Mouse (Mus musculus): Measurements from ENCODE around the gene B3gnt2. TPM values are rescaled to one million over a fixed set of nuclear protein-coding genes. Genes with fewer than 3 reads are reported as not detected.

The B3gnt2 gene
- polyA plus RNA-seq, 1 experiment from 2014 or later, result 2.9 TPM

- ATAC-seq (replicated peaks; ENCODE audit: insufficient number of reproducible peaks, low FRiP score, low TSS enrichment), result no peak
- no peaks in the 10 kb centered on the region for H3K27me3 ChIP-seq (ENCODE audit: control insufficient read depth, insufficient read depth, low read length)
- H3K4me2 ChIP-seq, result no peak overlapping the region
These were observed 35.2 kb downstream of the B3gnt2 start for GRCm38 (mm10) chr11:22825548-22825947.

GRCm38 (mm10) chr11:22824049-22824705 is 36.6 kb downstream of the B3gnt2 start:
- no peak overlapping the region for H3K27ac ChIP-seq (ENCODE audit: low read depth, low read length)
- H3K9me3 ChIP-seq (replicated peaks; ENCODE audit: control insufficient read depth, low read length), result no peaks in the 10 kb centered on the region
- no peaks in the 10 kb centered on the region for H3K36me3 ChIP-seq (ENCODE audit: control insufficient read depth, insufficient read depth, low read length)
- no peak overlapping the region for H3K4me3 ChIP-seq (ENCODE audit: low read depth, low read length)
- no peak overlapping the region for H3K9ac ChIP-seq (ENCODE audit: low read depth, low read length)
- H3K4me1 ChIP-seq (ENCODE audit: control insufficient read depth, insufficient read depth, low read length), result no peaks in the 10 kb centered on the region
- H3K4me2 ChIP-seq, result no peak overlapping the region
- H3K27me3 ChIP-seq (ENCODE audit: control insufficient read depth, insufficient read depth, low read length), result no peaks in the 10 kb centered on the region
- no peak for ATAC-seq (replicated peaks; ENCODE audit: insufficient number of reproducible peaks, low FRiP score, low TSS enrichment)
- WGBS (ENCODE audit: insufficient replicate concordance), result 63% methylated on average over 9 of the region's 9 CpGs

More at GRCm38 (mm10) chr11:22825548-22825947, 35.2 kb downstream of the B3gnt2 start:
- no peak overlapping the region for H3K4me3 ChIP-seq (ENCODE audit: low read depth, low read length)
- peaks cover 6% of the 10 kb centered on the region for H3K4me1 ChIP-seq (ENCODE audit: control insufficient read depth, insufficient read depth, low read length)
- H3K27ac ChIP-seq (ENCODE audit: low read depth, low read length), result no peak overlapping the region
- H3K9me3 ChIP-seq (replicated peaks; ENCODE audit: control insufficient read depth, low read length), result no peaks in the 10 kb centered on the region
- H3K36me3 ChIP-seq (ENCODE audit: control insufficient read depth, insufficient read depth, low read length), result no peaks in the 10 kb centered on the region
- no peak overlapping the region for H3K9ac ChIP-seq (ENCODE audit: low read depth, low read length)
- WGBS (ENCODE audit: insufficient replicate concordance), result 79% methylated on average over 1 of the region's 1 CpGs

- ATAC-seq (replicated peaks; ENCODE audit: insufficient number of reproducible peaks, low FRiP score, low TSS enrichment), result no peak
- H3K27ac ChIP-seq (ENCODE audit: low read depth, low read length), result no peak overlapping the region
- H3K9ac ChIP-seq (ENCODE audit: low read depth, low read length), result no peak overlapping the region
- no peaks in the 10 kb centered on the region for H3K27me3 ChIP-seq (ENCODE audit: control insufficient read depth, insufficient read depth, low read length)
- H3K4me3 ChIP-seq (ENCODE audit: low read depth, low read length), result no peak overlapping the region
- no peaks in the 10 kb centered on the region for H3K36me3 ChIP-seq (ENCODE audit: control insufficient read depth, insufficient read depth, low read length)
- H3K9me3 ChIP-seq (replicated peaks; ENCODE audit: control insufficient read depth, low read length), result no peaks in the 10 kb centered on the region
- no peak overlapping the region for H3K4me2 ChIP-seq
- H3K4me1 ChIP-seq (ENCODE audit: control insufficient read depth, insufficient read depth, low read length), result no peaks in the 10 kb centered on the region
- WGBS (ENCODE audit: insufficient replicate concordance), result 81% methylated on average over 3 of the region's 3 CpGs
These were observed 39.5 kb downstream of the B3gnt2 start for GRCm38 (mm10) chr11:22821243-22821642.

- H3K27ac ChIP-seq (ENCODE audit: low read depth, low read length), result no peak overlapping the region
- H3K4me2 ChIP-seq, result no peak overlapping the region
- 71% methylated on average over 5 of the region's 5 CpGs for WGBS (ENCODE audit: insufficient replicate concordance)
- no peaks in the 10 kb centered on the region for H3K9me3 ChIP-seq (replicated peaks; ENCODE audit: control insufficient read depth, low read length)
- 0 out of 2 replicates have a peak, but pooled peaks cover 2% of the 10 kb centered on the region for H3K4me1 ChIP-seq (ENCODE audit: control insufficient read depth, insufficient read depth, low read length)
- no peak overlapping the region for H3K4me3 ChIP-seq (ENCODE audit: low read depth, low read length)
- H3K9ac ChIP-seq (ENCODE audit: low read depth, low read length), result no peak overlapping the region
- H3K36me3 ChIP-seq (ENCODE audit: control insufficient read depth, insufficient read depth, low read length), result no peaks in the 10 kb centered on the region
- H3K27me3 ChIP-seq (ENCODE audit: control insufficient read depth, insufficient read depth, low read length), result no peaks in the 10 kb centered on the region
- no peak for ATAC-seq (replicated peaks; ENCODE audit: insufficient number of reproducible peaks, low FRiP score, low TSS enrichment)
These were observed 42.4 kb downstream of the B3gnt2 start for GRCm38 (mm10) chr11:22818371-22818770.

GRCm38 (mm10) chr11:22815877-22816276 is 44.9 kb downstream of the B3gnt2 start:
- no peaks in the 10 kb centered on the region for H3K36me3 ChIP-seq (ENCODE audit: control insufficient read depth, insufficient read depth, low read length)
- WGBS (ENCODE audit: insufficient replicate concordance), result 81% methylated on average over 7 of the region's 7 CpGs
- H3K27ac ChIP-seq (ENCODE audit: low read depth, low read length), result no peak overlapping the region
- H3K4me2 ChIP-seq, result no peak overlapping the region
- no peaks in the 10 kb centered on the region for H3K9me3 ChIP-seq (replicated peaks; ENCODE audit: control insufficient read depth, low read length)
- no peak for ATAC-seq (replicated peaks; ENCODE audit: insufficient number of reproducible peaks, low FRiP score, low TSS enrichment)
- H3K27me3 ChIP-seq (ENCODE audit: control insufficient read depth, insufficient read depth, low read length), result no peaks in the 10 kb centered on the region
- H3K9ac ChIP-seq (ENCODE audit: low read depth, low read length), result no peak overlapping the region
- H3K4me1 ChIP-seq (ENCODE audit: control insufficient read depth, insufficient read depth, low read length), result 0 out of 2 replicates have a peak, but pooled peaks cover 2% of the 10 kb centered on the region
- no peak overlapping the region for H3K4me3 ChIP-seq (ENCODE audit: low read depth, low read length)

GRCm38 (mm10) chr11:22815143-22815542 is 45.6 kb downstream of the B3gnt2 start:
- Histone ChIP-seq H3K9me3 (replicated peaks; ENCODE audit: control insufficient read depth, low read length) (no peaks in the 10 kb centered on the region), H3K9ac (ENCODE audit: low read depth, low read length) (no peak overlapping the region), H3K27ac (ENCODE audit: low read depth, low read length) (no peak overlapping the region), H3K4me2 (no peak overlapping the region), H3K4me1 (ENCODE audit: control insufficient read depth, insufficient read depth, low read length) (0 out of 2 replicates have a peak, but pooled peaks cover 2% of the 10 kb centered on the region), H3K36me3 (ENCODE audit: control insufficient read depth, insufficient read depth, low read length) (no peaks in the 10 kb centered on the region), H3K27me3 (ENCODE audit: control insufficient read depth, insufficient read depth, low read length) (no peaks in the 10 kb centered on the region), H3K4me3 (ENCODE audit: low read depth, low read length) (no peak overlapping the region)
- ATAC-seq (replicated peaks; ENCODE audit: insufficient number of reproducible peaks, low FRiP score, low TSS enrichment), result no peak

GRCm38 (mm10) chr11:22813921-22814704 is 46.6 kb downstream of the B3gnt2 start:
- ATAC-seq (replicated peaks; ENCODE audit: insufficient number of reproducible peaks, low FRiP score, low TSS enrichment), result no peak; the same call in 1 of the 2 replicates
- no peak overlapping the region for H3K9ac ChIP-seq (ENCODE audit: low read depth, low read length)
- 62% methylated on average over 5 of the region's 5 CpGs for whole genome bisulfite sequencing (ENCODE audit: insufficient replicate concordance)
- no peaks in the 10 kb centered on the region for H3K9me3 ChIP-seq (replicated peaks; ENCODE audit: control insufficient read depth, low read length)
- H3K4me1 ChIP-seq (ENCODE audit: control insufficient read depth, insufficient read depth, low read length), result 0 out of 2 replicates have a peak, but pooled peaks cover 2% of the 10 kb centered on the region
- H3K27me3 ChIP-seq (ENCODE audit: control insufficient read depth, insufficient read depth, low read length), result no peaks in the 10 kb centered on the region
- no peak overlapping the region for H3K27ac ChIP-seq (ENCODE audit: low read depth, low read length)
- H3K36me3 ChIP-seq (ENCODE audit: control insufficient read depth, insufficient read depth, low read length), result no peaks in the 10 kb centered on the region
- no peak overlapping the region for H3K4me3 ChIP-seq (ENCODE audit: low read depth, low read length)
- no peak overlapping the region for H3K4me2 ChIP-seq

- no peak for ATAC-seq (replicated peaks; ENCODE audit: insufficient number of reproducible peaks, low FRiP score, low TSS enrichment)
- Histone ChIP-seq H3K4me3 (ENCODE audit: low read depth, low read length) (no peak overlapping the region), H3K4me1 (ENCODE audit: control insufficient read depth, insufficient read depth, low read length) (0 out of 2 replicates have a peak, but pooled peaks cover 2% of the 10 kb centered on the region), H3K27me3 (ENCODE audit: control insufficient read depth, insufficient read depth, low read length) (no peaks in the 10 kb centered on the region), H3K9ac (ENCODE audit: low read depth, low read length) (no peak overlapping the region), H3K27ac (ENCODE audit: low read depth, low read length) (no peak overlapping the region), H3K4me2 (no peak overlapping the region), H3K9me3 (replicated peaks; ENCODE audit: control insufficient read depth, low read length) (no peaks in the 10 kb centered on the region), H3K36me3 (ENCODE audit: control insufficient read depth, insufficient read depth, low read length) (no peaks in the 10 kb centered on the region)
- WGBS (ENCODE audit: insufficient replicate concordance), result 42% methylated on average over 3 of the region's 3 CpGs
These were observed 47.3 kb downstream of the B3gnt2 start for GRCm38 (mm10) chr11:22813427-22813826.

Data from heart, embryonic 11.5 days (tissue).